Mouse (Mus musculus) left cerebral cortex, adult 8-10 months (tissue): ENCODE results near the gene Pop4. TPM values are rescaled to one million over a fixed set of nuclear protein-coding genes. Genes with fewer than 3 reads are reported as not detected.
A peak's percentile ranks its signal among the peaks of the same experiment; 100 is the strongest.

Experiments used
- DNase-seq, 2 experiments: peaks; one replicate each; pipeline ENCODE4 v3.0.0; 2022; ENCODE audit warnings: low spot score in 2 of 2
- total RNA-seq, 4 experiments: library from RNA; stranded (reverse); gene quantifications; 2 replicates each; pipeline ENCODE4 v1.2.4; 2022

Pop4 gene
- total RNA-seq, 4 experiments from 2014 or later: 22.6 to 25.6 (median 23.6) TPM

DNA sequence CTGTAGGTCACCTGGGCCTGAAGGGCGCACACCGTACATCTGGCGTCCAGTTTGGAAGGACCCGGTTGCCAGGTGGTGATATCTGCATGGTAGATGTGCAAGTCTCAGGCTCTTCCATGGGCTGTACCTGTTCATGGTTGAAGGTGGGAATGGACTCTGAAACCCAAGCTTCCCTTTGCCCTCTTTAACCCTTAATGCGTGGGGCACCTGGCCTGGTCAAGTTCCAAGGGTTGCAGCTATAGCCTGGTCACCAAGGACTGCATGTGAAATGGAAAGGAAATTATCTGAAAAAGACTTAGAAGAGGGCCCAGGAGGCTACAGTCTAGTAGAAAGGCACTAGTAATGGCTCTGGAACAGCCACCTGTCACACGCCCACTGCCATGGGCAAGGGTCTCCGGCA, 50.4 kb downstream of the Pop4 start:
- no peak for DNase-seq

DNA sequence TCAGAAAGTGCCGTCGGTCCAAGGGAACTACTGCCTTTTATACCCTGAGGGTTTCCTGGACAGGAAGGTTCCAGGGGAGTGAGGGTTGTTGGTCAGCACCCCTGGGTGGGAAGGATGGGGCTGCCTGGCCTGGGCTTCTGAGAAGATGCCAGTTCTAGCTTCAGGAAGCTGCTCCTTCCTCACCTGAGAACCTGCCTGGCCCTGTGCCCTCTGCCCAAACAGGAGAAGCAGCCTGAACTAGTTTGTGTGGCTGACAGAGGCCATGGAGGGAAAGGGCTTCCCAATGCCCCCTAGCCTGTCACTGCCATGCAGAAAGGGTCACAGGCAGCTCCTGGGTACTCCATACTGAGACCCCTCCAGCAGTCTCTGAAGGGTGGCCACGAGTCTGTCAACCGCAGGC, 51.7 kb downstream of the Pop4 start:
- no peak for DNase-seq

DNA sequence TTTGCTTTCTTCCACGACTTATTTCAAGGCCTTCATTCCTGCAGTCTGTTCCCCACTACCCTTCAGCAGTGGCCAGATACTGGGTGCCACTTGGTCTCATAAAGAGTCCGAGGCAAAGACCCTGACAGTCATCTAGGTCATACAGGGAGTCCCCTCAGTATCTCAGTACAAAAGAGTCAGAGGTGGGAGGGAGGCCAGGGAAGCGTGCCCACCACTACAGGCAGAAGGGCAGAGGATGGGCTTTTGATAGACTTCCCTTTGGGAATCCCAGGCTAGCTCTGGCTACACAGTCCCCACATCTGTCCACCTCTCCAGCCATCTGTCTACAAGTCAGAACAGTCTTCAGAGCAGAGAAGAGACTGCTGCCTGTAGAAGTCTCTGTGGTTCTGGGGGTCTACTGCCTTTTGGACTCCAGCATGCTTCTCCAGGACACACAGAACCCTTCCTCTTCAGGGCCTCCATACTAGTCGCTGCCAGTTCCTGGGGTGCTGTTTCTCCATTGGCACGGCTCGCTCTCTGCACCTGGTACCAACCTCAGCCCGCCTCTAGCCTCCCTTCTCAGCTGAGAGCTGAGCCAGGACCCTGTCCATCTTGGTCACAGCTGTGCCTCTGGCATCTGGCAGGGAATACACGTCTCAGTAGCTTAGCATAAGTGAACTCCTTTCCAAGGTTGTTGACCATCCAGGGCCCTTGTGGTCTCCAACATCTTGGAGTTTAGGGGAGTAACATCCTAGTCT, 52.4 kb downstream of the Pop4 start:
- DNase-seq: no peak

DNA sequence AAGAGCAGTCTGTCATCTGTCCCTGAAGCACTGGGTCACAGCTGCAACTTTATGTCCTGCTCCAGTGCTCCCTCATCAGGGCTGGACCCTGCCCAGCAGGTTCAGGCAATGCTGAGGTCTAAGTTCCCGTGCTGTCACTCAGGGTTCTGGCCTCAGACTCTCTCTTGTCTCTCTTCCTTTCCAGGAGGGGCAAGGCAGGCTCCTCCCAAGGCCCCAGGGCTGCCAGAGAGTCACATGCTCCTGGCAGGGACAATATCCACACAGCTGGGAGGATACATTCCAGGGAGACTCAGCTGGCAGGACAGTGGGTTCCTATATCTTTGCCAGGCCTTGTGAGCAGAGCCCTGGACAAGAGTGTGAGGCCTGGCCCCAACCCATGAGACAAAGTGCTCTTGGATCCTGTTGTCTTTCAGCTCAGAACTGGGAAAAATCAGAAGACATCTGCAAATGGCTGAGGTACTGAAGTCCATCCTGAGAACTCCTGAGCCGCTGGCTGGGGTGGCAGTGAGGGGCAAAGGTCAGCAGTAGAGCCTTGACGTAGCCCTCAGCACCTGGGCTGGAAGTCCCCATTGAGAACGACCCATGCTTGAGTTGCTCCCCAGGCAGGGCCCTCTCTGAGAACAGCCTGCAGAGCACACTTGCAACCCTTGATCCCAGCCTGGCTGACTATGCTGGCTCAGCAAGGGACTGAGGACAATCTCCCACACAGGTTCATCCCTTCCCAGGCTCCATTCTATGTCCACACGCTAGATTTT, 53.6 kb downstream of the Pop4 start:
- DNase-seq: peak; percentile 24 to 72

DNA sequence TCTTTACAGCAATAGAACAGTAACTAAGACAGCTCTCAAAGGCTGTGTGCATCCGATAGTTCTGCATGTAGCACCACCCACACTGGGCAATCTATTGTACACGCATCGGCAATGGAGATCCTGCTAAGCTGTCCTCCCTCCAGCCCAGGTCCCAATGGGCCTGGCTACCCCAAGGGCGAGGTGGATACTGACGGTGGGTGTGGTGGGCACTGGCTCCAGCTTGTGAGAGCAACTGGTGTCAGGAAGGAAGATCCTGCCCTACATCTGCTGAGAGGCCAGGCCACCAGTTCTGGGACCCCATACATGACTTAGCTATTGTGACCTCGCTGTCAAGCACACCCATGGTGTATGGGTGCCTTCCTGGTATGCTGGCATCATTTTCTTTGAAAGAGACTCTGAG, 55.5 kb downstream of the Pop4 start:
- DNase-seq: no peak

DNA sequence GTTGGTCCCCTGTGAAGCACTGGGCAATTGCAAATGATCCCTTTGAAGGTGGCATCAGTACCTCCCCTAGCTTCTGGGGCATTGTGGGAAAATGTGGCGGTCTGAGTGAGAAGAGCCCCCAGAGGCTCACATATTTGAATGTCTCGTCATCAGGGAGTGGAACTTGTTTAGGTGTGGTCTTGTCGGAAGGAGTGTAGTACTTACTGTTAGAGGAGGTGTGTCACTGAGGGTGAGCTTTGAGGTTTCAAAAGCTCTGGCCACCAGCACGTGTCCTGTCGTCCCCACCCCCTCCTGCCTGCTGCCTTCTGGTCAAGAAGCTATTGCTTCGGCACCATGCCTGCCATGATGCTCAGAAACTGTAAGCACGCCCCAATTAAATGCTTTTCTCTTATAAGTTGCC, 55.9 kb downstream of the Pop4 start:
- no peak for DNase-seq

DNA sequence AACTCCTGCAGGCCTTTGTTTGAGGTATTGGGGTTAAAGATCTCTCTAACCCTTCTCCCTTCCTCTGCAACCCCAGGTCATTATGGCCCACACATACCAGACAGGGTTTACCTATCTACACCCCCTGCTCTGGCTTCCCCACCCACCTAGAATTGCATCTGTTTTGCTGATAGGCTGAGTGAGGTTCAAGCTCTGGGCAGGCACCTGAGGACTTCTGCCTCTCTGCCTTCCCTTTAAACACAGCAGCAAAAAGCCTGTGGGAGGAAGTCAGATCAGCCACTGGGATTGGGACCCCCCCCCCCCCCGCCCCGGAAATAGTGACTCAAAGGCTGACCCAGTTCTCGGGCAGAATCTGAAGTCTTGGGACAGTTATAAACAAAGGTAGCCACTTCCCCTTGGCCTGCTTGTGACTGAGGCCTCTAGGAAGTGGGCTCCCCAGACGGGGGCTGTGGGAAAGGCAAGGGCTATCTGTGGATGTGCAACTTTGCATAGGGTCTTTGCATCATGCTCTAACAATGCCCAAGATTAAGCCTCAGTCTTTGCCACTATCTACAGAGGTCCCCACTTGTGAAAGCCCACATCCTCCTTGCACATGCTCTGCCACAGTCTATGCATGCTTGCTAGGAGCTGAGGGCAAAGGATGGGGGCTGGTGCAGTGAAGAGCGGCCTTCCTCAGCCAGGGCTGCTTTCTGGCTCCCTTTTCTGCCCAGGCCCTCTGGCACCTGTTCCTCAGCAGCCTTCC, 56.6 kb downstream of the Pop4 start:
- no peak for DNase-seq

DNA sequence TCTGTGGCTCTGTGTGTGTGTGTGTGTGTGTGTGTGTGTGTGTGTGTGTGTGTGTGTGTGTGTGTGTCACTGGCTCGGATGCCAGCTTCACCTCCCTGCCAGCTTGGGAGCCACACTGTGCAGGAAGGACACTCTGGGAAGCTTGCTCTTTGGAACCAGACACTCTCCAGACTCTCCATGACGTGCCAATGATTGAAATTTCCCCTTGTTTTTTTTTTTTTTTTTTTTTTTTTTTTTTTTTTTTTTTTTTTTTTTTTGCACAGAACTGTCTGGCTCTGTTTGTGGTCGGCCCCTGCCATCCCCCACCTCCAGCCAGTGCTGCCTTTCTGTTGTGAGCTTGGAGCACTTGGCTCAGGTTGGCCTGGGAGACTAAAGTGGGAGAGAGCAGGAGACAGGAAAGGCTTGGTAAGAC, 58.6 kb downstream of the Pop4 start:
- DNase-seq: no peak

Other genes starting within 250 kb of the Pop4 start
- gene Uri1, start 247.9 kb downstream of the Pop4 start, total RNA-seq: 10 to 100 TPM; 38.0 to 56.0 (median 47.4) TPM
- gene Ccne1, start 163.9 kb downstream of the Pop4 start, total RNA-seq: 10 to 100 TPM; 13.4 to 17.7 (median 14.6) TPM
- 10 to 100 TPM; 23.0 to 27.9 (median 25.2) TPM for gene 1600014C10Rik, start 88.2 kb downstream of the Pop4 start, total RNA-seq
- 1 to 10 TPM; 1.7 to 3.3 (median 2.6) TPM for gene Plekhf1, start 43.4 kb downstream of the Pop4 start, total RNA-seq